Mouse (Mus musculus) embryonic facial prominence, embryonic 15.5 days (tissue): Measurements from ENCODE around the gene Vmn1r166. TPM values are rescaled to one million over a fixed set of nuclear protein-coding genes. Genes with fewer than 3 reads are reported as not detected.
"Not testable (repeated sequence)": the region's sequence is repeated elsewhere in the genome, so short reads cannot be mapped to it uniquely, and the experiment has no call there.

Source experiments
- ATAC-seq: fragments of 200-750 bp; cut with Nextera tagmentation; 2 replicates; pipeline ENCODE4 v1.8.0; 2017; ENCODE audit warnings: low read depth, moderate TSS enrichment; ENCODE audit not compliant: insufficient number of reproducible peaks, low FRiP score, low TSS enrichment
- H3K27ac ChIP-seq: fragments of 300-500 bp; sonication (generic); replicated peaks from 2 replicates; pipeline ENCODE4 v1.5.1; 2015; ENCODE audit warnings: mild to moderate bottlenecking, inconsistent platforms
- H3K27me3 ChIP-seq: fragments of 300-500 bp; sonication (generic); 2 replicates; pipeline ENCODE4 v1.6.1; 2015; ENCODE audit warnings: inconsistent platforms
- H3K36me3 ChIP-seq: fragments of 300-500 bp; sonication (generic); 2 replicates; pipeline ENCODE4 v1.6.1; 2015; ENCODE audit warnings: mild to moderate bottlenecking, inconsistent platforms
- H3K4me1 ChIP-seq: fragments of 300-500 bp; sonication (generic); 2 replicates; pipeline ENCODE4 v1.6.1; 2015; ENCODE audit warnings: inconsistent platforms
- H3K4me2 ChIP-seq: fragments of 300-500 bp; sonication (generic); replicated peaks from 2 replicates; pipeline ENCODE4 v1.6.1; 2015; ENCODE audit warnings: mild to moderate bottlenecking, inconsistent platforms
- H3K4me3 ChIP-seq: fragments of 300-500 bp; sonication (generic); replicated peaks from 2 replicates; pipeline ENCODE4 v1.5.1; 2015; ENCODE audit warnings: mild to moderate bottlenecking, inconsistent platforms
- H3K9ac ChIP-seq: fragments of 300-500 bp; sonication (generic); 2 replicates; pipeline ENCODE4 v1.6.1; 2015; ENCODE audit warnings: inconsistent platforms
- H3K9me3 ChIP-seq: fragments of 300-500 bp; sonication (generic); replicated peaks from 2 replicates; pipeline ENCODE4 v1.6.1; 2016; ENCODE audit warnings: inconsistent platforms
- WGBS: fragments of 180-500 bp; shearing (Covaris S2); methylation state at CpG from one replicate; pipeline ENCODE4 v1.1.7; 2015; 5-methylcytosine and 5-hydroxymethylcytosine counted together
- polyA plus RNA-seq: library from polyadenylated mRNA; unstranded; fragments of >200 nt; fragmentation: Nextera tagmentation; extraction: Ambion mirVana; gene quantifications from 2 replicates; pipeline ENCODE4 v1.2.1, GENCODE M21; 2015

Vmn1r166 gene
- not detected in 2 replicates for polyA plus RNA-seq

GRCm38 (mm10) chr7:23251582-23251981, at the start of gene Vmn1r166:
Vmn1r166 (minus strand) TSS chr7:23251682.
- H3K27me3 ChIP-seq, H3K36me3 ChIP-seq, H3K27ac ChIP-seq, H3K9ac ChIP-seq, H3K9me3 ChIP-seq, H3K4me2 ChIP-seq, H3K4me3 ChIP-seq, ATAC-seq, H3K4me1 ChIP-seq: not testable (repeated sequence)
- WGBS: no CpG with 5 or more reads among the region's 2 CpGs

- H3K4me2 ChIP-seq, H3K4me3 ChIP-seq, H3K36me3 ChIP-seq, H3K27ac ChIP-seq, H3K27me3 ChIP-seq, H3K4me1 ChIP-seq, H3K9ac ChIP-seq, H3K9me3 ChIP-seq, ATAC-seq: not testable (repeated sequence)
- WGBS: 78% methylated on average over 3 of the region's 3 CpGs
Measured at GRCm38 (mm10) chr7:23300892-23301291, 49.4 kb upstream of the Vmn1r166 start, which contains the start of gene Nlrp4e. Nlrp4e (plus strand) TSS chr7:23301192.

DNA sequence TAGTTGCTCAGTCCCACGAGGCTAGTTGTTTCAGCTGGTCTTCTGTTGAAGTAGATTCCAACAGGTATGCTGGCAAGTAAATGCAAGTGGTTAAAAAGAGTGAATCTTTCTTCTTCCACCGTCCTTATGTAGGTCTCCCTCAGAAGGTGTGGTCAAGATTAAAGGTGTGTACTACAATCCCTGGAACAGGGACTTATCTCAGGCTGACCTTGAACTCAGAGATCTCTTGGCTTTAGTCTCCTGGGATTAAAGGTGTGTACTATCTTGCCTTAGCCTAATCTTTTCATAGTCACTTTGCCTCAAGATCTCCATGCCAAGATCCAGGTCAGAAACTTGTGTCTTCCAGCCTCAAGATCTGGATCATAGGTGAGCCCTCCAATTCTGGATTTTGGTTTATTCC, 27.3 kb upstream of the Vmn1r166 start, which contains the start of gene Gm6902:
Gene Gm6902, minus strand, starts transcription at position 101 of the 400 bp plus-strand sequence.
- not testable (repeated sequence) for H3K4me3 ChIP-seq, ATAC-seq, H3K27ac ChIP-seq, H3K36me3 ChIP-seq, H3K9me3 ChIP-seq, H3K4me2 ChIP-seq, H3K4me1 ChIP-seq, H3K27me3 ChIP-seq, H3K9ac ChIP-seq
- whole genome bisulfite sequencing: no CpG with 5 or more reads among the region's 2 CpGs

DNA sequence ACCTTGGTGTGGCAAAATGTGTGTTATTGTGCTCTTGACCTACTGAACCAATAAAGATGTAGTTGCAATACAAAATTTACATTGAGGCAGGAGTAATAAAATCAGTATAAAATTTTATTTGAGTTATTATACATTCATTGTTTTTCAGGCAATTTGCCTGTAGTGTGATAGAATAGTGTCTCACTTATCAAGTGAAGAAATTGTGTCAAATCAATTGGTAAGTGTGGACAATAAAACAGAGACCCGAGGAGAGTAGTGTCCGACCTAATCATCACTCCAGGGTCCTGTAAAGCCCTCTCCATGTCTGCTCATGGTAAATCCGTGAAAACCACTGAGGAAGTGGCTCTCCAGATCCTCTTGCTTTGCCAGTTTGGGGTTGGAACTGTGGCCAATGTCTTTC, 34.5 kb downstream of the Vmn1r166 start, which contains the start of gene Vmn1r165:
Gene Vmn1r165, plus strand, starts transcription at position 301 of the 400 bp plus-strand sequence.
- not testable (repeated sequence) for H3K9ac ChIP-seq, H3K4me1 ChIP-seq, H3K4me3 ChIP-seq, H3K9me3 ChIP-seq, H3K4me2 ChIP-seq, H3K27ac ChIP-seq, ATAC-seq, H3K36me3 ChIP-seq, H3K27me3 ChIP-seq
- whole genome bisulfite sequencing: no CpG with 5 or more reads among the region's 3 CpGs

Other genes with a start within 250 kb of the Vmn1r166 start
- gene Gm4216, start 231.8 kb downstream of the Vmn1r166 start, polyA plus RNA-seq: not detected in 2 replicates
- gene Vmn1r163, start 196.1 kb downstream of the Vmn1r166 start, polyA plus RNA-seq: not detected in 2 replicates
- not detected in 2 replicates for gene Gm8720, start 184.2 kb downstream of the Vmn1r166 start, polyA plus RNA-seq
- gene Gm10662, start 107.2 kb downstream of the Vmn1r166 start, polyA plus RNA-seq: not detected in 2 replicates
- gene Vmn1r165, start 34.4 kb downstream of the Vmn1r166 start, polyA plus RNA-seq: not detected in 2 replicates
- gene Gm6902, start 27.2 kb upstream of the Vmn1r166 start, polyA plus RNA-seq: not detected in 2 replicates
- not detected in 2 replicates for gene Nlrp4e, start 49.5 kb upstream of the Vmn1r166 start, polyA plus RNA-seq
- gene Nlrp5, start 134.2 kb upstream of the Vmn1r166 start, polyA plus RNA-seq: 0.07 TPM in 1 of 2 replicates, not detected in the other